Mouse (Mus musculus): ENCODE data around the gene Sipa1. TPM values are rescaled to one million over a fixed set of nuclear protein-coding genes. Genes with fewer than 3 reads are reported as not detected.

Gene Sipa1
- polyA plus RNA-seq, 1 experiment from 2014 or later: 18.8 TPM

DNA sequence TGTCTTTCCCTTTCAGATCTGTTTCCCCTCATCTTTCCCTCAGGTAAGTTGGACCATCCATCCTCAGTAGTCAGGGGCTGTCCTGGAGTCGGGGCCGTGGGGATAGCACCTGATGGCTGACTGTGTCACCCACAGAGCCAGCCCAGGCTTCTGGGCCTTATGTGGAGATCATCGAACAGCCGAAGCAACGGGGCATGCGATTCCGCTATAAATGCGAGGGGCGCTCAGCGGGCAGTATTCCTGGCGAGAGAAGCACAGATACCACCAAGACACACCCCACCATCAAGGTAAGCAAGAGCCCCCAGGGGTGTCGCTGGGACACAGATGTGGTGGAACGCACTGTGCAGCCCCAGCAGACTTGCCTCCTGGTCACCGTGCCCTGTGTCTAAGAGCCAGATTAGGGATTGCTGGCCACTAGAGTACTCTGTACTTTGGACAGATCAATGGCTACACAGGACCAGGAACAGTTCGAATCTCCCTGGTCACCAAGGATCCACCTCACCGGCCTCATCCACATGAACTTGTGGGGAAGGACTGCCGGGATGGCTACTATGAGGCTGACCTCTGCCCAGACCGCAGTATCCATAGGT, 25.0 kb downstream of the Sipa1 start:
- Histone ChIP-seq H3K27me3 (no peaks in the 10 kb centered on the region), H3K9me3 (no peaks in the 10 kb centered on the region), H3K4me1 (peaks cover 16% of the 10 kb centered on the region), H3K36me3 (peaks cover 47% of the 10 kb centered on the region), H3K9ac (replicated peaks) (peak overlapping the region; percentile 84; the same call in 1 of the 2 replicates), H3K4me3 (peak overlapping the region; percentile 84), H3K4me2 (replicated peaks) (peak overlapping the region; percentile 72), H3K27ac (replicated peaks) (peak overlapping the region; percentile 79)
- ATAC-seq (ENCODE audit: low FRiP score, low read depth): no peak
- 92% methylated on average over 18 of the region's 18 CpGs for WGBS

GRCm38 (mm10) chr19:5637069-5638047, 26.1 kb downstream of the Sipa1 start, which contains the start of gene Rela:
TSS of gene Rela (plus strand) at chr19:5637483.
- WGBS: 1% methylated on average over 88 of the region's 109 CpGs
- H3K9me3 ChIP-seq: no peaks in the 10 kb centered on the region

DNA sequence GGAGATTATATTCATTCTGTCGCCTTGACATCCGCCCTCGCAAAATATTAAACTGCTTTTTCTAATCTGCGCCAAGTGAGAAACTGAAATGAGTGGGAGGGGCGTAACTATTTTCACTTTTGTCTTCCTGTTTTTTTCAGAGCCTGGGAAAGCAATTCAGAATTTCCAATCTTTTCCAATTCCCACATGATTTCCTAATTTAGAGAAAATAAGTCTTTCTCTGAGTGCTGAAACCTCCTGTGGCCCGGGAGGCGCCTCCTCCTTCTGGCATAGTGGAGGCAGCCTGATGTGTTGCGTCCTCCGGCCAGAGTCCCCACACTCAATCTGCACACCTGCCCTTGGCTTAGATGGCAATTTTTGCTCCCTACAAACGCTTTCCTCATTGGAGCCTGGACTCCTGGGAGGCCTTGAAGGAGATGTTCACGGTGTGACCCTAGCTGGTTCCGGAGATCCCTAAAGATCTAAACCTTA, 26.9 kb downstream of the Sipa1 start:
- H3K4me2 ChIP-seq (replicated peaks): peak overlapping the region; percentile 72
- H3K27me3 ChIP-seq: no peaks in the 10 kb centered on the region
- H3K4me3 ChIP-seq: peak overlapping the region; percentile 84
- peaks cover 29% of the 10 kb centered on the region for H3K36me3 ChIP-seq
- no peak; the same call in 1 of the 2 replicates for ATAC-seq (ENCODE audit: low FRiP score, low read depth)
- 43% methylated on average over 12 of the region's 12 CpGs for WGBS
- no peaks in the 10 kb centered on the region for H3K9me3 ChIP-seq
- peak overlapping the region; percentile 79 for H3K27ac ChIP-seq (replicated peaks)
- peaks cover 16% of the 10 kb centered on the region for H3K4me1 ChIP-seq
- peak overlapping the region; percentile 84 for H3K9ac ChIP-seq (replicated peaks)

More at GRCm38 (mm10) chr19:5637069-5638047, 26.1 kb downstream of the Sipa1 start, which contains the start of gene Rela:
- peak; percentile 83 for ATAC-seq (ENCODE audit: low FRiP score, low read depth)
- peak within 1 kb of the TSS; percentile 72 for H3K4me2 ChIP-seq (replicated peaks)
- peak within 1 kb of the TSS; percentile 84 for H3K4me3 ChIP-seq
- peaks cover 37% of the 10 kb centered on the region for H3K36me3 ChIP-seq
- H3K4me1 ChIP-seq: peaks cover 16% of the 10 kb centered on the region
- peak within 1 kb of the TSS; percentile 79 for H3K27ac ChIP-seq (replicated peaks)
- H3K27me3 ChIP-seq: no peaks in the 10 kb centered on the region
- peak within 1 kb of the TSS; percentile 84 for H3K9ac ChIP-seq (replicated peaks)

DNA sequence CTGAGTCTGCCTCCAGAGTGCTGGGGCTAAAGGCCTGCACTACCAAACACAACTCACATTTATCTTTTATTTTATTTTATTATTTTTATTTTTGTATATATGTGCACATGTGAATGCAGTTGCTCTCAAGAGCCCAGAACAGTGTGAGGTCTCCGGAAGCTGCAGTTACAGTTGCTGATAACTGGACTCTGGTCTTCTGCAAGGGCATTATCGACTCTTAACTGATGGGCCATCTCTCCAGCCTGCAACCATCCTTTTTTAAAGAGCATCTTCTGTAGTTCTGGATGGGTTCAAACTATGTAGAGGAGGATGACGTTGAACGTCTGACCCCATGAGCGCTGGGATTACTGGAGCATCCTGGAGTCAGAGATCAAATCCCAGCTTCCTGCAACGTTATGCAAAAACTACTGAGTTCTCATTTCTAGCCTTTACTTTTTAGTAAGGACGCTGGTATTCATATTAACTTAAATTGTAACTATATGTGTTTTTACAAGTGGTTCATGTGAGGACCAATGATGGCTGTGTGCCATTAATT, 27.4 kb downstream of the Sipa1 start:
- no peak overlapping the region for H3K9ac ChIP-seq (replicated peaks)
- no peak overlapping the region; the same call in 1 of the 2 replicates for H3K4me2 ChIP-seq (replicated peaks)
- H3K27me3 ChIP-seq: no peaks in the 10 kb centered on the region
- ATAC-seq (ENCODE audit: low FRiP score, low read depth): no peak
- H3K4me1 ChIP-seq: peaks cover 16% of the 10 kb centered on the region
- no peak overlapping the region for H3K27ac ChIP-seq (replicated peaks)
- H3K36me3 ChIP-seq: peaks cover 24% of the 10 kb centered on the region
- no peak overlapping the region for H3K4me3 ChIP-seq
- 81% methylated on average over 7 of the region's 7 CpGs for WGBS
- H3K9me3 ChIP-seq: no peaks in the 10 kb centered on the region

- no peak for ATAC-seq (ENCODE audit: low FRiP score, low read depth)
- Histone ChIP-seq H3K9ac (replicated peaks) (no peak overlapping the region), H3K36me3 (no peaks in the 10 kb centered on the region), H3K27ac (replicated peaks) (no peak overlapping the region), H3K4me3 (no peak overlapping the region), H3K4me1 (peaks cover 7% of the 10 kb centered on the region), H3K4me2 (replicated peaks) (no peak overlapping the region), H3K27me3 (no peaks in the 10 kb centered on the region), H3K9me3 (no peaks in the 10 kb centered on the region)
- 74% methylated on average over 9 of the region's 9 CpGs for WGBS
Observed at GRCm38 (mm10) chr19:5632120-5632519, 31.4 kb downstream of the Sipa1 start.

GRCm38 (mm10) chr19:5629907-5630306, 33.6 kb downstream of the Sipa1 start:
- H3K27me3 ChIP-seq: no peaks in the 10 kb centered on the region
- no peak overlapping the region for H3K27ac ChIP-seq (replicated peaks)
- no peaks in the 10 kb centered on the region for H3K9me3 ChIP-seq
- no peak for ATAC-seq (ENCODE audit: low FRiP score, low read depth)
- H3K4me3 ChIP-seq: no peak overlapping the region
- H3K36me3 ChIP-seq: no peaks in the 10 kb centered on the region
- no peak overlapping the region for H3K4me2 ChIP-seq (replicated peaks)
- H3K9ac ChIP-seq (replicated peaks): no peak overlapping the region
- H3K4me1 ChIP-seq: no peaks in the 10 kb centered on the region

GRCm38 (mm10) chr19:5625311-5625710, 38.2 kb downstream of the Sipa1 start:
- WGBS: 93% methylated on average over 8 of the region's 8 CpGs
- no peak for ATAC-seq (ENCODE audit: low FRiP score, low read depth)

DNA sequence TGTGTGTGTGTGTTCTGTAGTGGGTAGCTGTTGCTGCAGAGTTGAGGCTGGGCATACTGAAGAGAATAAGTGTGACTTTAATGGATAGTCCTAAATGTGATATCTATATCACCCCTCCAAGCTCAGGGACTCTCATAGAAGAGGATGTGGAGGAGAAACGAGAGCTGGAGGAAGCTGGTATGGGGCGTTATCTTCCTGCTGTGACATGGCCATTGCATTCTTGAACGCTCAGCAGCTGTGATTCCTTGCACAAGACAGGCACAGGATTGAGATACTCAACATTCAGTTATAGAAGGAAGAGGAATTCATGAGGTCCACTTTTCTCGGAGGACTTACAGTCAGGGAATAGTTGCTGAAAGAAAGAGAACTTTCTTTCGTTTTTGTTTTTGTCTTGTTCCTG, 41.6 kb downstream of the Sipa1 start:
- no peaks in the 10 kb centered on the region; the same call in 1 of the 2 replicates for H3K27me3 ChIP-seq
- no peaks in the 10 kb centered on the region for H3K36me3 ChIP-seq
- no peaks in the 10 kb centered on the region for H3K4me1 ChIP-seq
- no peak overlapping the region for H3K9ac ChIP-seq (replicated peaks)
- H3K9me3 ChIP-seq: no peaks in the 10 kb centered on the region
- ATAC-seq (ENCODE audit: low FRiP score, low read depth): no peak
- H3K4me2 ChIP-seq (replicated peaks): no peak overlapping the region
- H3K4me3 ChIP-seq: no peak overlapping the region
- H3K27ac ChIP-seq (replicated peaks): no peak overlapping the region
- WGBS: 82% methylated on average over 5 of the region's 5 CpGs

More at GRCm38 (mm10) chr19:5625311-5625710, 38.2 kb downstream of the Sipa1 start:
- H3K27me3 ChIP-seq: no peaks in the 10 kb centered on the region; the same call in 1 of the 2 replicates
- no peak overlapping the region for H3K27ac ChIP-seq (replicated peaks)
- H3K4me3 ChIP-seq: no peak overlapping the region
- H3K9me3 ChIP-seq: no peaks in the 10 kb centered on the region
- no peak overlapping the region for H3K4me2 ChIP-seq (replicated peaks)
- H3K36me3 ChIP-seq: no peaks in the 10 kb centered on the region
- H3K4me1 ChIP-seq: no peaks in the 10 kb centered on the region
- H3K9ac ChIP-seq (replicated peaks): no peak overlapping the region

DNA sequence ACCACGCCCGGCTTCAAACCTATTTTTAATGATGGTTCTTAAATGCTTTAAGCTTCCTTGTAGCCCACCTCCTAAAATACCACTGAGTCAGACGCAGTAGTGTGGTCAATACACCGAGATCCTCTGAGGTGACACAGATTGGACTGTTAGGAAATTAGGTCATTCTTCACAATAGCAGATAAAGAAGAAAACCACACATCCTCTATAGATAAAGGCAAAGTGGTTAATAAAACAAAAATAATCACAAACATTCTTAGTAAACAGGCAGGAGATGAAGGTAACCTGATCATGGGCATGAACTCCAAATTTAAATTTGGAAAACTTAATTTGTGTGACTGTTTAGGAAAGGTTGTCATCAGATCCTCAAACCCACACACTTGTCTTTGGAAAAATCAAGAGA, 43.5 kb downstream of the Sipa1 start:
- Histone ChIP-seq H3K4me1 (no peaks in the 10 kb centered on the region), H3K9me3 (no peaks in the 10 kb centered on the region), H3K27ac (replicated peaks) (no peak overlapping the region), H3K36me3 (no peaks in the 10 kb centered on the region), H3K9ac (replicated peaks) (no peak overlapping the region), H3K27me3 (peaks cover 7% of the 10 kb centered on the region), H3K4me3 (no peak overlapping the region), H3K4me2 (replicated peaks) (no peak overlapping the region)
- 91% methylated on average over 4 of the region's 4 CpGs for WGBS
- ATAC-seq (ENCODE audit: low FRiP score, low read depth): no peak

DNA sequence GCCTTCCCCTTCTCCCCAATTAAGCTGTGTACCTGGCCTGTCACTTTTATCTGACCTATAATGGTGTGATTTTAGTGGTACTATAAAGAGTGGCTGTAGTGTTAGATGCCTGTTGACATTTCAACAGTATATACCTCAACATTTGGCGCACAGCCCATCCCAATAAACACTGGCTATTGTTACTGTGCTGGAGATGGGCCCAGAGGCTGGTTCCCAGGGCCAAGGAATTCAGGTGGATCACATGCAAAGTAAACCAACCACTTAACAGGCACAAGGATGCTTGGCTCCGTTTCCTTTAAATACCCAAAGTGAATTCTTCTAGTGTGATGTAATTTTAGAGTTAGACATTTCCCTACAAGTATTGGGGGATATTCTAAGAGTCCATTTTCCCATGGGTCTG, 48.6 kb downstream of the Sipa1 start:
- no peak for ATAC-seq (ENCODE audit: low FRiP score, low read depth)
- no peaks in the 10 kb centered on the region for H3K9me3 ChIP-seq
- no peak overlapping the region for H3K27ac ChIP-seq (replicated peaks)
- peaks cover 11% of the 10 kb centered on the region for H3K4me1 ChIP-seq
- 70% methylated on average over 2 of the region's 2 CpGs for WGBS
- no peak overlapping the region for H3K4me2 ChIP-seq (replicated peaks)
- H3K4me3 ChIP-seq: no peak overlapping the region
- no peak overlapping the region for H3K9ac ChIP-seq (replicated peaks)
- no peaks in the 10 kb centered on the region for H3K36me3 ChIP-seq
- peaks cover 16% of the 10 kb centered on the region; the same call in 1 of the 2 replicates for H3K27me3 ChIP-seq

DNA sequence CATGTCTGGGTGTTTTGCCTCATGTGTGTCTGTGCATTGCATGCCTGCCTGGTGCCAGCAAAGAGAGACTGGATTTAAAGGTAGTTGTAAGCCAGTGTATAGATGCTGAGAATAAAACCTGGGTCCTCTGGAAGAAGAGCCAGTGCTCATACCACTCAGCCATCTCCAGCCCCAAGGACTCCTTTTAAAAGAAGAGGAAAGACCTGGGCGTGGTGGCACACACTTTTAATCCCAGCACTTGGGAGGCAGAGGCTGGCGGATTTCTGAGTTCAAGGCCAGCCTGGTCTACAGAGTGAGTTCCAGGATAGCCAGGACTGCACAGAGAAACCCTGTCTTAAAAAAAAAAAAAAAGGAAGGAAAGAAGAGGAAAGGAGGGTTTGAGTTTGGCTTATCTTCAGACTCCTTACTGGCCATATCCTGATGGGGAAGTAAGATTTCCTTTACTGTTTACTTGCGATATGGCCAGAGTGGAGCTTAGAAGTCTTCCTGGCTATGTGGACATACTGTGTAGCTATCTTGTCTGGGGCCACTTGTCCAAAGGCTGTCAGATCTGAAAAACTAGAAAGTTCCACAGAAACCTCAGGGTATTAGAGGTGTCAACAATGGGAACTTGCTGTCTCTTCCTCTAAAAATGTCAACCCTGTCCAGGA, 50.6 kb downstream of the Sipa1 start:
- no peak for ATAC-seq (ENCODE audit: low FRiP score, low read depth)
- 74% methylated on average over 3 of the region's 3 CpGs for WGBS

More for the DNA sequence above, 50.6 kb downstream of the Sipa1 start:
- no peak overlapping the region for H3K9ac ChIP-seq (replicated peaks)
- H3K4me1 ChIP-seq: peaks cover 25% of the 10 kb centered on the region
- H3K27ac ChIP-seq (replicated peaks): no peak overlapping the region
- no peak overlapping the region for H3K4me3 ChIP-seq
- H3K36me3 ChIP-seq: peaks cover 11% of the 10 kb centered on the region
- no peaks in the 10 kb centered on the region for H3K9me3 ChIP-seq
- no peak overlapping the region for H3K4me2 ChIP-seq (replicated peaks)
- peaks cover 16% of the 10 kb centered on the region; the same call in 1 of the 2 replicates for H3K27me3 ChIP-seq
